Mouse (Mus musculus): ENCODE measurements around the gene CN725425.
A peak's percentile ranks its signal among the peaks of the same experiment; 100 is the strongest.

CN725425 gene

DNA sequence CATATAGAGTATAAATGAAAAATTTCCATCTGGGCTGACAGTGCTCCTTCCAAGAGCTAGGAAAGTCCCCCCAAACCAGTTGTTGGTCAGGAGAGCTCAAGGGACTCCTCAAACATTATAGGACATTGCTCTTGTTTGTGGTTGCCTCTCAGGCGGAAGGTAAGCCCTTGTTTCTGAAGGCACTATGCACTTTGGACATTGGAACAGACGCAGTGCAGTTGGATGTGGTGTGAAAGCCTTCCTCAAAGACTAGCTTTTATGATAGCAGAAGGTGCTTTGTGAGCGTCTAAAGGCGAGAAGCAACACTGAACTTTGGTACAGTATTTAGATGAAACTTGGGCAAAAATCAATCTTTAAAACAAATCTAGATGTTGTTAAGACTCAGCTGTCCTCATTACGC lies 7.2 kb downstream of the CN725425 start:
- no peak for DNase-seq (ENCODE audit: low spot score in 2 of 2)

DNA sequence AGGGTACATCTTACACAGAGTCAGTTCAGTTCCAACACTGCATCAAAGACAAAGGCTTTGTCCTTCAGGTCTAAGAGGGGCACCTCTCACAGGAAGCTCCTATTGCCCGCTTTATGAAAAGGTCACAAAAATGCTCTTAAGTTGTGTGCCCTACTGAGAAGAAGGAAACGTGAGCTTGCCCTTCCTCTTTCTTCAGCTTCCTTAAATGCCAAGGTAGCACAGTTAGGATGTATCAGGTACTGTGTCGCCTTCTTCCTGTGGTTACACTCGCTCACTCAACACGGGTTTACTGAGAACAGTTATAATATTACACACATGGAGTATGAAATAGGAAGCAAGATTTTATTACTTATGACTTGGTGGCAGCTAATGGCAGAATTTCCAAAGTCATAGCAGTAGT lies 38.0 kb downstream of the CN725425 start:
- no peak for DNase-seq (ENCODE audit: low spot score in 2 of 2)

- DNase-seq (ENCODE audit: low spot score in 2 of 2), result no peak
These were observed 41.5 kb downstream of the CN725425 start for GRCm38 (mm10) chr15:91240683-91241335.

GRCm38 (mm10) chr15:91250815-91251214 lies 51.5 kb downstream of the CN725425 start:
- DNase-seq (ENCODE audit: low spot score in 2 of 2), result peak in 1 of 2 experiments; percentile 13

- DNase-seq (ENCODE audit: low spot score in 2 of 2), result no peak
These were observed 52.5 kb downstream of the CN725425 start for GRCm38 (mm10) chr15:91251544-91252408.

GRCm38 (mm10) chr15:91252956-91253355 lies 53.7 kb downstream of the CN725425 start:
- DNase-seq (ENCODE audit: low spot score in 2 of 2), result no peak

DNA sequence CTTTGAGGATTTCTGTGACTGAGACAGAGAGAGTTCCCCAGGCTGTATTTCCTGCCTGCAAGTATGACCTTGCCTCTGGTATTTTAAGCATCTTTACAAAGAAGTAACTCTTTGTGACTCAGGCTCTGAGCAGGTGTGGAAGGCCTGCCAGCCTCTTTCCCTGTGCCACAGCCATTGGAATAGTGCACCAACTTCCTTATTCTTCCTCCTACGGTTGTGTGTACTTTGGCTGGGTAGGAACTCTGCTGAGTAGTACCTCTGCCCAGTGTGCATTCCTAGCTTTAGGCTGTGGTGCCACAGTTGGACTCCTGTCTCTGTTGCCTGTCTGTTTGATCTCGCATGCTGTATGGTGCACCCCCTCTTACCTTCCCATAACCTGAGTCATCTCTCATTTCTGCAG lies 56.0 kb downstream of the CN725425 start:
- DNase-seq (ENCODE audit: low spot score in 2 of 2), result no peak

DNA sequence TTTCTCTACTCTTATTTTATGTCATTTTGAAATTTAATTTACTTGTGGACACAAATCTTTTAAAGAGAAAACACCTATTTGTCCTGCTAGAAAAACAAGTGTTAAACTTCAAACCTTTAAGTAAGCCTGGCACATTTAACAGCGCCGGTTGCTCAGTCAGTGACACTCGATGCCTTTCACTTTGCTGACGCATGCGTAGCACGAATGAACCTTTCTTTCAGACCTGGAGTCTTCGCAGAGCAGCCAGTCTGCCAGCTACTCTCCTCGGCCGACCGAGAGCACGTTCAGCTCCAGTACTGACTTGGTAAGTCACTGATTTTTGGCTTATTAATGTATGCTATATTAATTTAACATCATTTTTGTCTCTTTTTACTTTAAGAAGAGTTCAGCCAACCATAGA lies 57.8 kb downstream of the CN725425 start:
- DNase-seq (ENCODE audit: low spot score in 2 of 2), result no peak

- no peak for DNase-seq (ENCODE audit: low spot score in 2 of 2)
These were observed 61.3 kb downstream of the CN725425 start for GRCm38 (mm10) chr15:91260578-91260977.

- DNase-seq (ENCODE audit: low spot score in 2 of 2), result no peak
These were observed 64.6 kb downstream of the CN725425 start for GRCm38 (mm10) chr15:91263926-91264325.

- no peak for DNase-seq (ENCODE audit: low spot score in 2 of 2)
These were observed 69.2 kb downstream of the CN725425 start for GRCm38 (mm10) chr15:91268532-91268931.

- DNase-seq (ENCODE audit: low spot score in 2 of 2), result no peak
These were observed 76.7 kb downstream of the CN725425 start for GRCm38 (mm10) chr15:91275961-91276360.

GRCm38 (mm10) chr15:91279571-91279970 lies 80.3 kb downstream of the CN725425 start:
- no peak for DNase-seq (ENCODE audit: low spot score in 2 of 2)

GRCm38 (mm10) chr15:91281521-91281920 lies 82.2 kb downstream of the CN725425 start:
- DNase-seq (ENCODE audit: low spot score in 2 of 2), result no peak

DNA sequence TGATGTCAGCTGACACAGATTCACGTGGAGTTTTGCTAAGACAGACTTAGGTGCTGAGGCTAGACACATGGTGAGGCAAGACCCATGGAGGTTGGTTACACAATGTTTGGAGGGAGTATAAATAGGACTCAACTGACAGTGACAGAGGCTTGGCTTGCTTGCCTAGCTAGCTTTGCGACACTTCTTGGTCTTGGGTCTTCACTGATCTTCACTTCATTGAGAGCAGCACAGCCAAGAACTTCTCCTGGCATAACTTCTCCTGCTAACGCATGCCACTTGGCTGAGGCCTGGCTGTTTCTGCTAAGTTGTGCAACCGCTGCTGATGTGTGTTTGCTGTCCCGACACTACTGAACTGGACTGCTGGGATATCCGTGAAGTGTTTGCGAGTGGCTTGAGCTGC lies 83.5 kb downstream of the CN725425 start:
- no peak for DNase-seq (ENCODE audit: low spot score in 2 of 2)

DNA sequence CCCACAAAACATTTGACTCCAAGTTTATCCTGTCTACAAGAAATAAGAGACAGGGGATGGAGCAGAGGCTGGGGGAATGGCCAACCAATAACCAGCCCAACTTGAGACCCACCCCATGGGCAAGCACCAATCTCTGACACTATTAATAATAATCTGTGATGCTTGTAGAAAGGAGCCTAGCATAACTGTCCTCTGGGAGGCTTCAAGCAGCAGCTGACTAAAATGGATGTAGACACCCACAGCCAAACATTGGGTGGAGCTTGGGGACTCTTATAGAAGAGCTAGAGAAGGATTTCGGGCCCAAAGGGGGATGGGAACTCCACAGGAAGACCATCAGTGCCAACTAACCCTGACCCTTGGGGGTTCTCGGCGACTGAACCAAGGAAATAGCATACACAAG lies 84.1 kb downstream of the CN725425 start:
- no peak for DNase-seq (ENCODE audit: low spot score in 2 of 2)

- DNase-seq (ENCODE audit: low spot score in 2 of 2), result no peak
These were observed 100.1 kb downstream of the CN725425 start for GRCm38 (mm10) chr15:91299319-91299835.

DNA sequence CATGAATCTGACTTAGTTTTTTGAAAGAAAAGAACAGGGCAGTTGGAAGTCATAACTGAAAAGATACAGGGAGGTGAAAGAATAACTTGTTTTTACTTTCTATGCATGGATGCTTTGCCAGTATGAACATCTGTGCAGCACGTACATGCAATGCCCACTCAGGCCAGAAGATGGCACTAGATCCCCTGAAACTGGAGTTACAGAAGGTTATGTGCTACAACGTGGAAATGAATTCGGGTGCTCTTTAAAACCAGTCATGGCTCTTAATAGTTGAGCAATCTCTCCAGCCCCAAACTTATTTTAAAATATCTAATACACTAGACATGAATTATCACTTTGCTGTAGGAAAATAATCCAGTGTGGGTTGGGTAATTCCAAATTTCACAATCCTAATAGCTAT lies 102.1 kb downstream of the CN725425 start:
- DNase-seq (ENCODE audit: low spot score in 2 of 2), result peak; percentile 97

- peak; percentile 55 to 66 for DNase-seq (ENCODE audit: low spot score in 2 of 2)
These were observed 105.1 kb downstream of the CN725425 start for GRCm38 (mm10) chr15:91304296-91304852.
